Mouse (Mus musculus): Measurements from ENCODE around the gene Pds5a. TPM values are rescaled to one million over a fixed set of nuclear protein-coding genes. Genes with fewer than 3 reads are reported as not detected.

Gene Pds5a
- polyA plus RNA-seq, 1 experiment: 327 TPM

DNA sequence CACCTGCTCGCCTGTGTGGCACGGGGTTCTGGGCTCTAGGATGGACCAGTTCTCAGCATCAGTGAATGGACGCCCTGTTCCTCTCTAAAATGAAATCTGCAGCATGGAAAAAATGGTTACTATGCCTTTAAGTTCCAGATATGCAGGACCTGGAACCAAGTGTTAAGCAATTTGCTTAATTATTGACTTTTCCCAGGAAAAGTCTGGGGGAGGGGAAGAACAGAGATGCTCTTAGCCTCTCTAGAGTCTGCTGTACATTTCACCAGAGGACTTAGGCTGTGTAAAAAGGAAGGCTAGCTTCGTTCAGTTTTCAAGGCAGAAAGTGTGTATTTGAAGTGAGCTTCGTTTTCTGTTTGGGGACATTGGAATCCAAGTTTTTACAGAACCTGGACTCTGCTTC is 88.3 kb downstream of the Pds5a start:
- peaks cover 31% of the 10 kb centered on the region for H3K36me3 ChIP-seq (ENCODE audit: control insufficient read depth, insufficient read depth, low read length, poor library complexity, severe bottlenecking)
- no peaks in the 10 kb centered on the region for H3K27me3 ChIP-seq (ENCODE audit: control insufficient read depth, insufficient read depth, low read length, poor library complexity, severe bottlenecking)
- TF ChIP-seq CTCF (IDR thresholded peaks at IDR 0.05; ENCODE audit: low read depth, low read length) (no peak), POLR2A (IDR thresholded peaks at IDR 0.05; ENCODE audit: insufficient read depth, low read length) (no peak), EP300 (IDR thresholded peaks at IDR 0.05; ENCODE audit: insufficient read depth, low read depth, low read length) (no peak)

DNA sequence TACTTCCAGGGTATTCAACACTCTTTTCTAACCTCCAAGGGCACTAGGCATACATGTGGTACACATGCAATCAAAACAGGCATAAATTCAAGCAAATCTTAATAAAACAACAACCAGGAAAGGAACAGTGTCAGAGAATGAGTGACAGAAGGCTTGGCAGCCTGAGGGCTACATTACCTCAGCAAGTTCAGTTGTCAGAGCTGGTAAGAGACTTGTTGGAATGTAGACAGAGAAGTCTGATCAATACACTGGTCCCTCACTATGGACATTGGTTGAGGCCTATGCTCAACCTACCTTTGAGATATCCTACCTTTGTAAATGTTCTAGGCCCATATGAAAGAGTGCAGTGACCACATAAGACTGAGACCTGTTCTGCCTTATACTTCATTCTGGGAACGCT is 91.3 kb downstream of the Pds5a start:
- no peaks in the 10 kb centered on the region for H3K4me1 ChIP-seq (ENCODE audit: control insufficient read depth, insufficient read depth, low read length)
- no peak overlapping the region for H3K9ac ChIP-seq (ENCODE audit: low read depth, poor library complexity, severe bottlenecking)
- H3K9me3 ChIP-seq (replicated peaks; ENCODE audit: control insufficient read depth, insufficient read depth, low read length, poor library complexity, severe bottlenecking): no peaks in the 10 kb centered on the region
- no peak overlapping the region for H3K27ac ChIP-seq (ENCODE audit: insufficient read depth, low read length)
- peaks cover 17% of the 10 kb centered on the region for H3K36me3 ChIP-seq (ENCODE audit: control insufficient read depth, insufficient read depth, low read length, poor library complexity, severe bottlenecking)
- H3K4me3 ChIP-seq (ENCODE audit: low read depth, low read length): no peak overlapping the region
- H3K27me3 ChIP-seq (ENCODE audit: control insufficient read depth, insufficient read depth, low read length, poor library complexity, severe bottlenecking): no peaks in the 10 kb centered on the region
- TF ChIP-seq CTCF (IDR thresholded peaks at IDR 0.05; ENCODE audit: low read depth, low read length) (no peak), EP300 (IDR thresholded peaks at IDR 0.05; ENCODE audit: insufficient read depth, low read depth, low read length) (no peak), POLR2A (IDR thresholded peaks at IDR 0.05; ENCODE audit: insufficient read depth, low read length) (no peak)

More for the DNA sequence above, 88.3 kb downstream of the Pds5a start:
- no peaks in the 10 kb centered on the region for H3K9me3 ChIP-seq (replicated peaks; ENCODE audit: control insufficient read depth, insufficient read depth, low read length, poor library complexity, severe bottlenecking)
- no peaks in the 10 kb centered on the region for H3K4me1 ChIP-seq (ENCODE audit: control insufficient read depth, insufficient read depth, low read length)
- no peak overlapping the region for H3K9ac ChIP-seq (ENCODE audit: low read depth, poor library complexity, severe bottlenecking)
- H3K27ac ChIP-seq (ENCODE audit: insufficient read depth, low read length): no peak overlapping the region
- no peak overlapping the region for H3K4me3 ChIP-seq (ENCODE audit: low read depth, low read length)

DNA sequence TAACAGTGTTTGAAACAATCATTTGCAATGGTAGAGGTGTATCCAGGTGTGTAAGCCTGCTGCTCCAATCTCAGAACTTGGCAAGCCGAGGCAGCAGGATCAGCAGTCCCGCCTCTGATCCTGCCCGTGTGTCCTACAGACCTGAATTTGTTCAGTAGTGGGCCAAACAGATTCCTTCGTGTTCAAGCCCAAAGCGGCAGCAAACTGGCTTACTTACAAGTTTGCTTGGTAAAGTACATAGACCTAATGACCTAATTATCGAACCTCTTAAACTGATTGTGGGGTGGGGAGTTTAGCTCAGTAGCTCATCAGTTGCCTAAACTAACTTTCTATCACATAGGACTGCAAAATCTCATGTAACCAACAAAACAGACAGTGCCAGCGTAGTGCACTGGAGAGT is 98.4 kb downstream of the Pds5a start:
- Histone ChIP-seq H3K4me3 (ENCODE audit: low read depth, low read length) (no peak overlapping the region), H3K9ac (ENCODE audit: low read depth, poor library complexity, severe bottlenecking) (no peak overlapping the region), H3K27me3 (ENCODE audit: control insufficient read depth, insufficient read depth, low read length, poor library complexity, severe bottlenecking) (no peaks in the 10 kb centered on the region), H3K27ac (ENCODE audit: insufficient read depth, low read length) (no peak overlapping the region), H3K4me1 (ENCODE audit: control insufficient read depth, insufficient read depth, low read length) (no peaks in the 10 kb centered on the region), H3K36me3 (ENCODE audit: control insufficient read depth, insufficient read depth, low read length, poor library complexity, severe bottlenecking) (peaks cover 28% of the 10 kb centered on the region), H3K9me3 (replicated peaks; ENCODE audit: control insufficient read depth, insufficient read depth, low read length, poor library complexity, severe bottlenecking) (no peaks in the 10 kb centered on the region)
- no peak for TF ChIP-seq POLR2A (IDR thresholded peaks at IDR 0.05; ENCODE audit: insufficient read depth, low read length)
- no peak for TF ChIP-seq EP300 (IDR thresholded peaks at IDR 0.05; ENCODE audit: insufficient read depth, low read depth, low read length)
- no peak for TF ChIP-seq CTCF (IDR thresholded peaks at IDR 0.05; ENCODE audit: low read depth, low read length)

DNA sequence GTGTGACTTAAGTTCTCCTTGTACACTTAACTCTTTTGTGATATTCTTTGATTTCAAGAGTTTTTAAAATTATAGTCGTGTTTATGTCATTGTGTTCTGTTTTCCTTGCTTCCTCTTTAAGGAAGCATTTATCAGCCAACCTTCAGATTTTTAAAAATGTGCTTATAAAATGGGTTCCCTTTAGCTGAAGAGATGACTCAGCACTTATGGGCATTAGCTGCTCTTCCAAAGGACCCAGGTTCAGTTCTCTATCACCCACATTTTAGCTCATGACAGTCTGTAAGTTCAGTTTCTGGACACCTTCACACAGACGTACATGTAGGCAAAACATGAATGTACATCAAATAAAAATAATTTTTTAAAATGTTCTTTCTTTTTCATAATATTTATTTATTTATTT is 105.7 kb downstream of the Pds5a start:
- Histone ChIP-seq H3K27ac (ENCODE audit: insufficient read depth, low read length) (no peak overlapping the region), H3K9ac (ENCODE audit: low read depth, poor library complexity, severe bottlenecking) (no peak overlapping the region), H3K9me3 (replicated peaks; ENCODE audit: control insufficient read depth, insufficient read depth, low read length, poor library complexity, severe bottlenecking) (no peaks in the 10 kb centered on the region), H3K4me3 (ENCODE audit: low read depth, low read length) (no peak overlapping the region), H3K27me3 (ENCODE audit: control insufficient read depth, insufficient read depth, low read length, poor library complexity, severe bottlenecking) (no peaks in the 10 kb centered on the region), H3K4me1 (ENCODE audit: control insufficient read depth, insufficient read depth, low read length) (no peaks in the 10 kb centered on the region), H3K36me3 (ENCODE audit: control insufficient read depth, insufficient read depth, low read length, poor library complexity, severe bottlenecking) (peaks cover 50% of the 10 kb centered on the region)
- no peak for TF ChIP-seq POLR2A (IDR thresholded peaks at IDR 0.05; ENCODE audit: insufficient read depth, low read length)
- TF ChIP-seq CTCF (IDR thresholded peaks at IDR 0.05; ENCODE audit: low read depth, low read length): no peak
- TF ChIP-seq EP300 (IDR thresholded peaks at IDR 0.05; ENCODE audit: insufficient read depth, low read depth, low read length): no peak

DNA sequence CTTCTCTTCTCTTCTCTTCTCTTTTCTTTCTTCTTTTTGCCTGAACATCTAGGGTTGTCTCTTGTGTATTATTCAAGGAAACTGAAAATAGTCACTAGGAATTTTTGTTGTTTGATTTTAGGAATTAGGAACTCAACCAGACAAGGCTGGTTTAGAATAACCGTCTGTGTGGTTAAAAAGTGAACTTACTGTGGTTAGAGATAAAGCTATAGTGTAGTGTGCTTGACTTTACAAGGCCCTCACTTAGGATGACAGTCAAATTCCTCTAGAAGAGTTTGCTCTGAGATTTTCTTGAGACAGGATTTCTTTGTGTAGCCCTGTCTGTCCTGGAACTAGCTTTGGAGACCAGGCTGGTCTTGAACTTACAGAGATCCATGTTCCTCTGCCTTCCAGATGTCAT is 107.9 kb downstream of the Pds5a start:
- TF ChIP-seq POLR2A (IDR thresholded peaks at IDR 0.05; ENCODE audit: insufficient read depth, low read length) (no peak), CTCF (IDR thresholded peaks at IDR 0.05; ENCODE audit: low read depth, low read length) (no peak)
- Histone ChIP-seq H3K4me3 (ENCODE audit: low read depth, low read length) (no peak overlapping the region), H3K9me3 (replicated peaks; ENCODE audit: control insufficient read depth, insufficient read depth, low read length, poor library complexity, severe bottlenecking) (no peaks in the 10 kb centered on the region), H3K27me3 (ENCODE audit: control insufficient read depth, insufficient read depth, low read length, poor library complexity, severe bottlenecking) (no peaks in the 10 kb centered on the region), H3K36me3 (ENCODE audit: control insufficient read depth, insufficient read depth, low read length, poor library complexity, severe bottlenecking) (peaks cover 56% of the 10 kb centered on the region), H3K27ac (ENCODE audit: insufficient read depth, low read length) (no peak overlapping the region), H3K9ac (ENCODE audit: low read depth, poor library complexity, severe bottlenecking) (no peak overlapping the region), H3K4me1 (ENCODE audit: control insufficient read depth, insufficient read depth, low read length) (no peaks in the 10 kb centered on the region)

DNA sequence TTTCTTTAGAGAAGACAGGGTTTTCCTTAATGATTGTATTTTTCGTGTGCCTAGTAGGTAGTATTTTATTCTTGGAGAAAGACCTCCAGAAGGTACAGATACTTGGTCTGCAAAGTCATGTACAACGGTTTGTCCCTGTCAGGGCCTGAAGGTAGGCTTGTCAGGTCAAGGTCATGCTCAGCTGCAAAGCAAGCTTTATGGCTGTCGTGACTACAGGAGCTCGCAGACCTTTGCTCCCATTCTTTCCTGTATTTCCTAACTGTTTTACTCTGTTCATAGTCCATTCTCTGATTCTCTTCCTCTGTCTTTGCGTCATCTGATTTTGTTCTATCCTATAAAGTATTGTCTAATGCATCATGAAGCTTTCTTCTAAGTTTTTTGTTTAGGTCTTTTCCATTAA is 111.8 kb downstream of the Pds5a start:
- H3K9me3 ChIP-seq (replicated peaks; ENCODE audit: control insufficient read depth, insufficient read depth, low read length, poor library complexity, severe bottlenecking): no peaks in the 10 kb centered on the region
- TF ChIP-seq EP300 (IDR thresholded peaks at IDR 0.05; ENCODE audit: insufficient read depth, low read depth, low read length) (no peak), CTCF (IDR thresholded peaks at IDR 0.05; ENCODE audit: low read depth, low read length) (no peak), POLR2A (IDR thresholded peaks at IDR 0.05; ENCODE audit: insufficient read depth, low read length) (no peak)
- H3K36me3 ChIP-seq (ENCODE audit: control insufficient read depth, insufficient read depth, low read length, poor library complexity, severe bottlenecking): peaks cover 35% of the 10 kb centered on the region

More for the DNA sequence above, 111.8 kb downstream of the Pds5a start:
- no peaks in the 10 kb centered on the region for H3K27me3 ChIP-seq (ENCODE audit: control insufficient read depth, insufficient read depth, low read length, poor library complexity, severe bottlenecking)
- no peaks in the 10 kb centered on the region for H3K4me1 ChIP-seq (ENCODE audit: control insufficient read depth, insufficient read depth, low read length)
- no peak overlapping the region for H3K9ac ChIP-seq (ENCODE audit: low read depth, poor library complexity, severe bottlenecking)
- no peak overlapping the region for H3K4me3 ChIP-seq (ENCODE audit: low read depth, low read length)
- no peak overlapping the region for H3K27ac ChIP-seq (ENCODE audit: insufficient read depth, low read length)
